Mouse (Mus musculus): Measurements from ENCODE around the gene Efcab5. TPM values are rescaled to one million over a fixed set of nuclear protein-coding genes. Genes with fewer than 3 reads are reported as not detected.

The Efcab5 gene
- polyA plus RNA-seq, 1 experiment: 1.1 TPM

DNA sequence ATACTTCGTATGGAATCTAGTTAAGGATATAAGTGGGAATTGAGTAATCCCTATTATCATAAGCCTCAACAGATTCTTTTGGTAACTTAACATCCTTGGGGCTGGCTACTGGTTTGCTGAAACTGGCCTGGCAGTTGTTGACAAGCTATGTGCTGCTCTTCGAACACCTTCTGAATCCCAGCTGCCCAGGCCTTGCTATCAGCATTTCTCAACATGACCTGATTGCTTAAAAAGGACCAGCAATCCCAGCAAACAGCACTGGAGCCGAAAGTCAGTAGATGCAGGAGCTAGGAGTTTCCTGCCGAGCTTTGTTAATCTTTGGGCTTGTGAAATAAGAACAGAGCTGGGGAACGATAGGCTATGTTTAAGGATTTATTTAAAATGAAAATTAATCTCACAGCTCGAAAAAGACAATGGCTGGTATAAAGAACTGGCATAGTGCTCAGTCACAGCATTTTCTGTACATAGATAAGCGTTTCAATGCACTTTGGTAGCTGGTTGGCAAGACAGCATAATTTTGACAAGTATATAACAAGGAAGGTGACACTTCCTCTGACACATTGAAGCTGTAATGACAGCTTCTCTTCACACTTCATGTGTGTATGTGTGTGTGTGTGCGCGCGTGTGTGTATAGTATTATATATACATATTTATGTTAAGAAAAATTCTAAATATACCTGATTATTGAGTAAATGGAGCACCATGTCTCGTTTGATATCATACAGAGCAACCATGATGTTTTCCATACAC, 6.8 kb upstream of the Efcab5 start:
- Histone ChIP-seq H3K4me1 (replicated peaks; ENCODE audit: control insufficient read depth, insufficient read depth, low read length) (no peaks in the 10 kb centered on the region), H3K36me3 (ENCODE audit: control insufficient read depth, insufficient read depth, low read length) (no peaks in the 10 kb centered on the region), H3K27ac (ENCODE audit: control insufficient read depth, insufficient read depth, low read length) (no peak overlapping the region), H3K27me3 (ENCODE audit: control insufficient read depth, insufficient read depth, low read length) (no peaks in the 10 kb centered on the region), H3K4me3 (ENCODE audit: control insufficient read depth, insufficient read depth, low read length) (no peak overlapping the region)
- DNase-seq: no peak
- TF ChIP-seq CTCF (IDR thresholded peaks at IDR 0.05; ENCODE audit: borderline replicate concordance, control insufficient read depth, extremely low read depth, insufficient read depth, low read length, poor library complexity) (no peak), POLR2A (IDR thresholded peaks at IDR 0.05; ENCODE audit: control insufficient read depth, extremely low read depth, insufficient read depth, low read length, poor library complexity) (no peak)
- 95% methylated on average over 11 of the region's 11 CpGs for WGBS

DNA sequence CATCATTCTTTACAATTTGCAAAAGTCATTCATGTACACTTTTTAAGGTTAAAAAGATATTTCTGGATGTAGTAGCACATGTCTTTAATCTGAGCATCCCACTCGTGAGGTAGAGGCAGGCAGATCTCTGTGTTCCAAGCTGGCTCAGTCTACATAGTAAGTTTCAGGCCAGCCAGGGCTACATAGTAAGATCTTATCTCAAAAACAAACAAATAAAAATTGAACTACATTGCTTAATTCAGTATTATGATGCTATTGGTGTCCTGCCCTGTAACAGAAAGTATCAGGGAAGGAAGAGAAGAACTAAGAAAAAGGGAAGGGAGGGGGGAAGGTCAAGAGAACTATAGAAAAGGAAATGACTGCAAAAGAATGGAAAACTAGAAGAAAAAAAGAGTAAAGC, 6.0 kb upstream of the Efcab5 start:
- WGBS: 87% methylated on average over 1 of the region's 1 CpGs
- Histone ChIP-seq H3K27ac (ENCODE audit: control insufficient read depth, insufficient read depth, low read length) (no peak overlapping the region), H3K36me3 (ENCODE audit: control insufficient read depth, insufficient read depth, low read length) (no peaks in the 10 kb centered on the region), H3K4me3 (ENCODE audit: control insufficient read depth, insufficient read depth, low read length) (no peak overlapping the region), H3K27me3 (ENCODE audit: control insufficient read depth, insufficient read depth, low read length) (no peaks in the 10 kb centered on the region), H3K4me1 (replicated peaks; ENCODE audit: control insufficient read depth, insufficient read depth, low read length) (no peaks in the 10 kb centered on the region)
- no peak for DNase-seq
- TF ChIP-seq POLR2A (IDR thresholded peaks at IDR 0.05; ENCODE audit: control insufficient read depth, extremely low read depth, insufficient read depth, low read length, poor library complexity) (no peak), CTCF (IDR thresholded peaks at IDR 0.05; ENCODE audit: borderline replicate concordance, control insufficient read depth, extremely low read depth, insufficient read depth, low read length, poor library complexity) (no peak)

DNA sequence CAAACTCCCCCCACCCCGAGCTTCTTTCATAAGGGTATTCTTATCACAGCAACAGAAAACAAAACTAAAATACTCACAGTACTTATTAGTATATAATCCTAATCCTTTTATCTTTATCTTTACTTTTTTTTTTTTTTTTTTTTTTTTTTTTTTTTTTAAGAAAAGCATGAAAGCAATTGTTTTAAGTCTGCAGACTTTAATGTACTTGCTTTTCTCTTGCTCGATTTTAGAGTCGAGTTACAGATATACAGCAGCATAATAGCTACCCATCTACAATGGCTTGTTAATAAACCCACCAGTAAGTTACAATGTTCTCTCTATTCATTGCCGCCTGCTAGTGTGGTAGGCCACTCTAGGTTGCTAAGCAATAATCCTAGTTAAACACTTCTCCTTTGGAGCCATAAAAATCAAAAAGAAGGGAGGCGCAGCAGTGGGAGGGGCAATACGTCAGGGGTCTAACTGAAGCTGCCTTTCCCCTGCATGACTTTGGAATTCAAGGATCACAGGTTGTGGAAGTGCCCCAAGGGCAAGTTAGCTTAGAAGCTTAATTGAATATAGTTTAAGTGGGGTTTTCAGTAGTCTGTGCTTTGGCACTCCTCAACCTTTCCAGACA, 5.3 kb upstream of the Efcab5 start:
- Histone ChIP-seq H3K36me3 (ENCODE audit: control insufficient read depth, insufficient read depth, low read length) (no peaks in the 10 kb centered on the region), H3K27ac (ENCODE audit: control insufficient read depth, insufficient read depth, low read length) (no peak overlapping the region), H3K4me1 (replicated peaks; ENCODE audit: control insufficient read depth, insufficient read depth, low read length) (no peaks in the 10 kb centered on the region), H3K4me3 (ENCODE audit: control insufficient read depth, insufficient read depth, low read length) (no peak overlapping the region), H3K27me3 (ENCODE audit: control insufficient read depth, insufficient read depth, low read length) (no peaks in the 10 kb centered on the region)
- 92% methylated on average over 6 of the region's 6 CpGs for WGBS
- DNase-seq: no peak
- no peak for TF ChIP-seq CTCF (IDR thresholded peaks at IDR 0.05; ENCODE audit: borderline replicate concordance, control insufficient read depth, extremely low read depth, insufficient read depth, low read length, poor library complexity)
- no peak for TF ChIP-seq POLR2A (IDR thresholded peaks at IDR 0.05; ENCODE audit: control insufficient read depth, extremely low read depth, insufficient read depth, low read length, poor library complexity)

DNA sequence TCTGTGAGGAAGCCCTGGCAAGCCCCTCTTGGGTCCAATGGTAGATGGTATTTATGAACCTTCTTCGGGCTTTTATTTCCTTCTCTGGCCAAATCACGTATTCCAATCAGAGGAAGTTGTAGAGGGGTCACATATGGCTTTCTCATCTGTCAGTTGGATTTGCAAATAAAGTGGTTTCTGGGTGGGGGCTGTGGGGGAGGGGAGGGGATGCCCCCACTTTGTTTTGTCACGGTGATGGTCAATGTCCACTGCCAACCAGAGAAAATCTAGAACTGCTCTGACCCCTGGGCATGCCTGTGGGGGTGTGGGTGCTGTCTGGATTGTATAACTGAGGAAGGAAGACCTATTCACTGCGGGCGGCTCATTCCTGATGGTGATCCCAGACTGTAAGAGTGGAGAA, 4.6 kb upstream of the Efcab5 start:
- H3K27me3 ChIP-seq (ENCODE audit: control insufficient read depth, insufficient read depth, low read length): no peaks in the 10 kb centered on the region
- no peak overlapping the region for H3K4me3 ChIP-seq (ENCODE audit: control insufficient read depth, insufficient read depth, low read length)
- no peak for TF ChIP-seq POLR2A (IDR thresholded peaks at IDR 0.05; ENCODE audit: control insufficient read depth, extremely low read depth, insufficient read depth, low read length, poor library complexity)
- no peak for TF ChIP-seq CTCF (IDR thresholded peaks at IDR 0.05; ENCODE audit: borderline replicate concordance, control insufficient read depth, extremely low read depth, insufficient read depth, low read length, poor library complexity)
- no peak overlapping the region for H3K27ac ChIP-seq (ENCODE audit: control insufficient read depth, insufficient read depth, low read length)
- H3K4me1 ChIP-seq (replicated peaks; ENCODE audit: control insufficient read depth, insufficient read depth, low read length): no peaks in the 10 kb centered on the region
- no peaks in the 10 kb centered on the region for H3K36me3 ChIP-seq (ENCODE audit: control insufficient read depth, insufficient read depth, low read length)
- no peak for DNase-seq
- 90% methylated on average over 5 of the region's 5 CpGs for WGBS

DNA sequence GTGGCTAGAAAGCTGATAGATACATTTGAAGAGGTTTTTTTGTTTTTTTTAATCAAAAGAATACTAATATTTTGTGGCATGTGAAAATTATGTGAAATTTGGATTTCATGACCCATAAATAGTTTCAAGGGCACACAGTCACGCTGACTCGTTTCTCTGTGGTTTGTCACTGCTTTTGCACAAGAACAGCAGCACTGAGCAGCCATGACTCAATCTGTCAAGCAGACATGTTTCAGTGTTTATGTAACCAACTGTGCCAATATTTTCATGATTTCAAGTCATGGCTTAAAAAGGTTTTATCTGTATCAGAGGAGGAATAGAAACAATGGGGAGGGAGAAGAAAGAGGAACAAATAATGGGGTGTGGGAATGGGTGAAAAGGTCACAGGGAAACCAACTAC, 3.8 kb downstream of the Efcab5 start:
- Histone ChIP-seq H3K4me1 (replicated peaks; ENCODE audit: control insufficient read depth, insufficient read depth, low read length) (peaks cover 5% of the 10 kb centered on the region), H3K27ac (ENCODE audit: control insufficient read depth, insufficient read depth, low read length) (no peak overlapping the region), H3K27me3 (ENCODE audit: control insufficient read depth, insufficient read depth, low read length) (no peaks in the 10 kb centered on the region), H3K36me3 (ENCODE audit: control insufficient read depth, insufficient read depth, low read length) (no peaks in the 10 kb centered on the region), H3K4me3 (ENCODE audit: control insufficient read depth, insufficient read depth, low read length) (no peak overlapping the region)
- no peak for TF ChIP-seq POLR2A (IDR thresholded peaks at IDR 0.05; ENCODE audit: control insufficient read depth, extremely low read depth, insufficient read depth, low read length, poor library complexity)
- TF ChIP-seq CTCF (IDR thresholded peaks at IDR 0.05; ENCODE audit: borderline replicate concordance, control insufficient read depth, extremely low read depth, insufficient read depth, low read length, poor library complexity): no peak
- WGBS: 61% methylated on average over 2 of the region's 2 CpGs
- no peak for DNase-seq

DNA sequence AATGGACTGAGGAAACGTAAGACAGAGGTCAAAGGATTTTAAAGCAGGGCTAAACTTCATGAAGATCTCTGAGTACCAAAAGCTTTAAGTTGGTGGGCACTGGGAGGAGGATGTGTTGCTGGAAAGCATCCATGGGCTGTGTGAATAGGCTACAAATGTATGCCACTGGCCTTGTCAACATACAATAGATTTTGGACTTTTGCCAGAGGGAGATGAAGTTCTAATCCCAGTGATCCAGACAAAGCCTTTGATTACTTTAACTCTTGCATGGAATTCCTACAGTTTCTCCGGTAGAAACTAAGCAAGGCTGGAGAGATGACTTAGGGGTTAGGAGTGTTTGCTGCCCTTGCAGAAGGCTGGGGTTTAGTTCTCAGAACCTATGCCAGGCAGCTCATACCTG, 6.2 kb downstream of the Efcab5 start:
- no peaks in the 10 kb centered on the region for H3K36me3 ChIP-seq (ENCODE audit: control insufficient read depth, insufficient read depth, low read length)
- 92% methylated on average over 2 of the region's 2 CpGs for WGBS
- no peak for TF ChIP-seq POLR2A (IDR thresholded peaks at IDR 0.05; ENCODE audit: control insufficient read depth, extremely low read depth, insufficient read depth, low read length, poor library complexity)
- TF ChIP-seq CTCF (IDR thresholded peaks at IDR 0.05; ENCODE audit: borderline replicate concordance, control insufficient read depth, extremely low read depth, insufficient read depth, low read length, poor library complexity): no peak
- peaks cover 5% of the 10 kb centered on the region for H3K4me1 ChIP-seq (replicated peaks; ENCODE audit: control insufficient read depth, insufficient read depth, low read length)
- no peak overlapping the region for H3K27ac ChIP-seq (ENCODE audit: control insufficient read depth, insufficient read depth, low read length)
- H3K4me3 ChIP-seq (ENCODE audit: control insufficient read depth, insufficient read depth, low read length): no peak overlapping the region
- no peak for DNase-seq
- H3K27me3 ChIP-seq (ENCODE audit: control insufficient read depth, insufficient read depth, low read length): no peaks in the 10 kb centered on the region
